Mouse (Mus musculus) MEL (cell line): ENCODE results near the gene Alkbh4.

Experiments used
- BHLHE40 ChIP-seq: IDR thresholded peaks from 2 replicates; pipeline ENCODE4 v1.6.1; 2012; ENCODE audit warnings: low read depth, mild to moderate bottlenecking, inconsistent platforms, low read length, improper control_type of control experiment, borderline replicate concordance
- CTCF ChIP-seq, 3 experiments: IDR thresholded peaks in 2 of 3; conservative IDR thresholded peaks in 1 of 3; 2 replicates each; pipeline ENCODE4 v1.5.1; 2011 to 2012; ENCODE audit warnings: low read length in 3 of 3, low read depth in 2 of 3, mild to moderate bottlenecking in 2 of 3, improper control_type of control experiment in 1 of 3, inconsistent platforms in 1 of 3, mixed read lengths in 1 of 3, moderate library complexity in 1 of 3; ENCODE audit not compliant: control insufficient read depth in 1 of 3, insufficient read depth in 1 of 3, poor library complexity in 1 of 3, severe bottlenecking in 1 of 3
- E2F4 ChIP-seq: IDR thresholded peaks from 2 replicates; pipeline ENCODE4 v1.6.1; 2011; ENCODE audit warnings: low read depth, low read length, improper control_type of control experiment, borderline replicate concordance
- EP300 ChIP-seq, 2 experiments: IDR thresholded peaks; 2 replicates each; pipeline ENCODE4 v1.6.1; 2011; ENCODE audit warnings: improper control_type of control experiment in 2 of 2, low read length in 2 of 2, low read depth in 1 of 2, mild to moderate bottlenecking in 1 of 2
- JUND ChIP-seq: IDR thresholded peaks from 2 replicates; pipeline ENCODE4 v1.6.1; 2011; ENCODE audit warnings: low read depth, mild to moderate bottlenecking, improper control_type of control experiment, low read length
- MEF2A ChIP-seq: IDR thresholded peaks from 2 replicates; pipeline ENCODE4 v1.6.1; 2014; ENCODE audit warnings: low read depth, mild to moderate bottlenecking, inconsistent platforms, low read length, improper control_type of control experiment; ENCODE audit not compliant: poor library complexity, insufficient replicate concordance, severe bottlenecking; ENCODE audit errors: extremely low read depth
- POLR2A ChIP-seq, 2 experiments: IDR thresholded peaks; 2 replicates each; pipeline ENCODE4 v1.6.1; 2011 to 2012; ENCODE audit warnings: low read length in 2 of 2, mild to moderate bottlenecking in 2 of 2, control low read depth in 1 of 2, improper control_type of control experiment in 1 of 2, low read depth in 1 of 2, moderate library complexity in 1 of 2; ENCODE audit not compliant: control insufficient read depth in 1 of 2, insufficient read depth in 1 of 2, poor library complexity in 1 of 2
- SIN3A ChIP-seq: IDR thresholded peaks from 2 replicates; pipeline ENCODE4 v1.6.1; 2012; ENCODE audit warnings: low read length, improper control_type of control experiment, inconsistent platforms

DNA sequence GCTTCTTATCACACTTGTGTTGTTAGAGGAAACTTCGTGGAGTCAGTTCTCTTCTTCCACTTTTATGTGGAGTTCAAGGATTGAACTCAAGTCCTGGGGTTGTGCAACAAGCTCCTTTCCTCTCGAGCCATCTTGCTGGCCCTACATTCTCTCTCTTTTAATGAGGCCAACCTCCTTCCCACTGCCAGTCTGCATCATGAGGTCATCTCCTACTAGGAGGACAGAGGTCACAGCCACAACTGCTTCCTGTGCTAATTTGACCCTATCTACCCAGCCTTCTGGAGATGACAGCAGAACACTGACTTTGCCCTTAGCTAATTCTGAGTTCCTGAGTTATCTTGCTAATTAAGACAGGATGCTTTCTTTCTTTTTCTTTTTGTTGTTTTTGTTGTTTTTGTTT, 27.5 kb upstream of the Alkbh4 start:
- TF ChIP-seq JUND: no peak
- TF ChIP-seq EP300 (IDR thresholded peaks at IDR 0.05; ENCODE audit: low read depth in 1 of 2, low read length in 2 of 2): no peak
- TF ChIP-seq SIN3A: no peak
- no peak for TF ChIP-seq BHLHE40
- TF ChIP-seq E2F4: no peak
- no peak for TF ChIP-seq CTCF (IDR thresholded peaks at IDR 0.05 in 2 of 3, conservative IDR thresholded peaks at IDR 0.05 in 1 of 3; ENCODE audit: control insufficient read depth in 1 of 3, insufficient read depth in 1 of 3, low read depth in 2 of 3, low read length in 3 of 3, poor library complexity in 1 of 3, severe bottlenecking in 1 of 3)
- no peak for TF ChIP-seq POLR2A (IDR thresholded peaks at IDR 0.05; ENCODE audit: control insufficient read depth in 1 of 2, insufficient read depth in 1 of 2, low read depth in 1 of 2, low read length in 2 of 2, poor library complexity in 1 of 2)
- no peak for TF ChIP-seq MEF2A
